Mouse (Mus musculus) E14TG2a.4 (cell line): ENCODE measurements around the gene I0C0044D17Rik.
"Not testable (repeated sequence)": the region's sequence is repeated elsewhere in the genome, so short reads cannot be mapped to it uniquely, and the experiment has no call there.

Experiments used
- H3K27me3 ChIP-seq: 2 replicates; pipeline ENCODE4 v1.6.1; 2014; ENCODE audit warnings: low read length, control low read depth; ENCODE audit not compliant: insufficient read depth
- H3K36me3 ChIP-seq: 2 replicates; pipeline ENCODE4 v1.6.1; 2014; ENCODE audit warnings: low read length, control low read depth; ENCODE audit not compliant: insufficient read depth
- H3K4me1 ChIP-seq: replicated peaks from 2 replicates; pipeline ENCODE4 v1.6.1; 2014; ENCODE audit warnings: low read depth, low read length, control low read depth
- H3K4me3 ChIP-seq: replicated peaks from 2 replicates; pipeline ENCODE4 v1.5.1; 2014; ENCODE audit warnings: mild to moderate bottlenecking, low read length
- H3K9me3 ChIP-seq: 2 replicates; pipeline ENCODE4 v1.6.1; 2014; ENCODE audit warnings: low read length, control low read depth
- CTCF ChIP-seq: conservative IDR thresholded peaks from 2 replicates; pipeline ENCODE4 v1.5.1; 2014; ENCODE audit warnings: low read length
- NANOG ChIP-seq: IDR thresholded peaks from 2 replicates; pipeline ENCODE4 v1.6.1; 2014; ENCODE audit warnings: borderline replicate concordance, low read length, mixed read lengths
- POU5F1 ChIP-seq: IDR thresholded peaks from 2 replicates; pipeline ENCODE4 v1.6.1; 2014; ENCODE audit warnings: low read length, borderline replicate concordance

The I0C0044D17Rik gene

GRCm38 (mm10) chr4:98823740-98824139, at the start of gene I0C0044D17Rik:
Gene I0C0044D17Rik, minus strand, starts transcription at chr4:98823840.
- H3K27me3 ChIP-seq, result peaks cover 19% of the 10 kb centered on the region
- not testable (repeated sequence) for H3K4me3 ChIP-seq, H3K9me3 ChIP-seq, H3K36me3 ChIP-seq
- peaks cover 13% of the 10 kb centered on the region for H3K4me1 ChIP-seq

GRCm38 (mm10) chr4:98865386-98866237, 42.0 kb upstream of the I0C0044D17Rik start:
- Histone ChIP-seq H3K36me3 (no peaks in the 10 kb centered on the region), H3K4me3 (no peak overlapping the region), H3K4me1 (peaks cover 32% of the 10 kb centered on the region), H3K27me3 (no peaks in the 10 kb centered on the region), H3K9me3 (peaks cover 21% of the 10 kb centered on the region)
- no peak for TF ChIP-seq CTCF
- TF ChIP-seq NANOG, result no peak
- TF ChIP-seq POU5F1, result no peak

GRCm38 (mm10) chr4:98864546-98864945, 40.9 kb upstream of the I0C0044D17Rik start:
- peaks cover 28% of the 10 kb centered on the region for H3K9me3 ChIP-seq
- H3K36me3 ChIP-seq, result no peaks in the 10 kb centered on the region
- H3K4me1 ChIP-seq, result peaks cover 32% of the 10 kb centered on the region
- TF ChIP-seq POU5F1, result no peak
- TF ChIP-seq NANOG, result no peak
- no peak for TF ChIP-seq CTCF
- H3K27me3 ChIP-seq, result no peaks in the 10 kb centered on the region
- H3K4me3 ChIP-seq, result no peak overlapping the region

GRCm38 (mm10) chr4:98864094-98864493, 40.5 kb upstream of the I0C0044D17Rik start:
- Histone ChIP-seq H3K27me3 (no peaks in the 10 kb centered on the region), H3K36me3 (no peaks in the 10 kb centered on the region), H3K4me1 (peaks cover 32% of the 10 kb centered on the region), H3K9me3 (peaks cover 30% of the 10 kb centered on the region), H3K4me3 (no peak overlapping the region)
- TF ChIP-seq NANOG (peak; percentile 72), POU5F1 (no peak), CTCF (no peak)

GRCm38 (mm10) chr4:98863451-98863850, 39.8 kb upstream of the I0C0044D17Rik start:
- peaks cover 30% of the 10 kb centered on the region for H3K9me3 ChIP-seq
- no peaks in the 10 kb centered on the region for H3K27me3 ChIP-seq
- H3K4me1 ChIP-seq, result peaks cover 33% of the 10 kb centered on the region
- no peak overlapping the region for H3K4me3 ChIP-seq
- no peak for TF ChIP-seq POU5F1
- H3K36me3 ChIP-seq, result no peaks in the 10 kb centered on the region

- Histone ChIP-seq H3K27me3 (no peaks in the 10 kb centered on the region), H3K4me3 (no peak overlapping the region), H3K36me3 (no peaks in the 10 kb centered on the region), H3K4me1 (peaks cover 37% of the 10 kb centered on the region), H3K9me3 (peaks cover 8% of the 10 kb centered on the region)
- TF ChIP-seq CTCF (no peak), POU5F1 (no peak), NANOG (no peak)
These were observed 34.7 kb upstream of the I0C0044D17Rik start for GRCm38 (mm10) chr4:98858151-98858855.

GRCm38 (mm10) chr4:98857037-98857648, 33.5 kb upstream of the I0C0044D17Rik start:
- no peaks in the 10 kb centered on the region for H3K36me3 ChIP-seq
- H3K9me3 ChIP-seq, result peaks cover 9% of the 10 kb centered on the region
- no peak overlapping the region for H3K4me3 ChIP-seq
- H3K27me3 ChIP-seq, result no peaks in the 10 kb centered on the region
- peaks cover 29% of the 10 kb centered on the region for H3K4me1 ChIP-seq
- TF ChIP-seq POU5F1 (no peak), CTCF (no peak), NANOG (no peak)

- peaks cover 31% of the 10 kb centered on the region for H3K9me3 ChIP-seq
- no peak overlapping the region for H3K4me3 ChIP-seq
- no peaks in the 10 kb centered on the region for H3K27me3 ChIP-seq
- H3K4me1 ChIP-seq, result peaks cover 25% of the 10 kb centered on the region
- TF ChIP-seq CTCF, result no peak
- TF ChIP-seq NANOG, result no peak
- TF ChIP-seq POU5F1, result no peak
- H3K36me3 ChIP-seq, result peaks cover 13% of the 10 kb centered on the region
These were observed 30.3 kb upstream of the I0C0044D17Rik start for GRCm38 (mm10) chr4:98853926-98854325.

GRCm38 (mm10) chr4:98850485-98850884, 26.8 kb upstream of the I0C0044D17Rik start:
- peaks cover 17% of the 10 kb centered on the region for H3K36me3 ChIP-seq
- H3K4me3 ChIP-seq, H3K27me3 ChIP-seq: not testable (repeated sequence)
- H3K4me1 ChIP-seq, result peaks cover 26% of the 10 kb centered on the region
- peaks cover 49% of the 10 kb centered on the region for H3K9me3 ChIP-seq
